Mouse (Mus musculus) liver, postnatal 0 days (tissue): Measurements from ENCODE around the gene Gm26897.

Experiments used
- CTCF ChIP-seq: sonication (generic); IDR thresholded peaks from 2 replicates; pipeline ENCODE4 v1.5.1; 2016; ENCODE audit warnings: antibody characterized with exemption, low read depth
- EP300 ChIP-seq: IDR thresholded peaks from 2 replicates; pipeline ENCODE4 v1.6.1; 2016; ENCODE audit warnings: antibody characterized with exemption, low read depth, mild to moderate bottlenecking

- TF ChIP-seq CTCF (no peak), EP300 (no peak)
Measured at GRCm38 (mm10) chr5:111762085-111762484, 28.4 kb downstream of the Gm26897 start.
